Mouse (Mus musculus): ENCODE measurements around the gene Zfp61. TPM values are rescaled to one million over a fixed set of nuclear protein-coding genes. Genes with fewer than 3 reads are reported as not detected.
A peak's percentile ranks its signal among the peaks of the same experiment; 100 is the strongest.
"Not testable (repeated sequence)": the region's sequence is repeated elsewhere in the genome, so short reads cannot be mapped to it uniquely, and the experiment has no call there.

The Zfp61 gene
- total RNA-seq, 4 experiments from 2014 or later = 19.3 to 30.5 (median 24.7) TPM

DNA sequence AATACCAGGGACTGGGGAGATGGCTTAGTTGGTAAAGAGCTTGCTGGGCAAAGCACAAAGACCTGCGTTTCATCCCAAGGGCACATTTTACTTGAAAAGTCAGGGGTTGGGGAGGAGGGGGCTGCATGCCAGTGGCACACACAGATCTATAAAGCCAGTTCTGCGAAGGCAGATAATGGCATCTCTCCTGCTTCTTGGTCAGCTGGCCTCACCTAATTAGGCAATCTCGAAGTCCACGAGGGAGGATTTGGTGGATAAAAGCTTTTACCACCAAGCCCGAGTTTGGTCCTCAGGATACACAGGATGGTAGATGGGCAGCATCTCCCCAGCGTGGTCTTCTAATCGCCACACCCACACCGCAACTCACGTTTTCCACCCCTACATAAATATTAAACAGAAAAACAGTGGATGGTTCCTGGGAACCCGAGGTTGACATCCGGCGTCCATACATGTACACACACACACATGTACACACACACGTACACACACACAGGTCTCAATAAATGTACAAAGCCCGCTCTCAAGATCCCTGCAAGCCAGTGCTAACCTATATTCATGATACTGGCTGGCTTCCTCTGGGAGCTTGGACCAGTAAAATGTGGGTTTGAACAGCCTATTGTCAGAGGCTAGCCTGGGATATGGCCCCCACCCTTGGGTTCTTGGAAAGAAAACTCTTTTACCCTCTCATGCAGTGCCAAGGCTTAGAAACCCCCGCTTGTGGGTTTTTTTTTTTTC is 3.5 kb downstream of the Zfp61 start:
- DNase-seq (ENCODE audit: low spot score in 2 of 2) = no peak

DNA sequence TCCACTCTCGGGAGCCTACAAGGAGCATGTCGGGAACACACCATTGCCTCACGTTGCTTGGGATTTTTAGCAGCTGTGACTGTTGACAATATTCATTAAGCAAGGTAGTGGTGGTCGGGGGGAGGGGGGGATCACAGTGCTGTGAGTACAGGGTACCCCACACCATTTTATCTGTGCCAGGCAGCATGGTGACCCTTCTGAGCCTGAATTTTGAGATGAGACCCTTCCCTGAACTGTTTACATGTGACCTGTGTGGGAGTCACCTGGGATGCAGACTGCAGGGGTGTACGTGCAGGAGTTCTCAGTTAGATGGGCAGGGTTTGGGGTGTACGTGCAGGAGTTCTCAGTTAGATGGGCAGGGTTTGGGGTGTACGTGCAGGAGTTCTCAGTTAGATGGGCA is 4.6 kb downstream of the Zfp61 start:
- no peak for DNase-seq (ENCODE audit: low spot score in 2 of 2)

DNA sequence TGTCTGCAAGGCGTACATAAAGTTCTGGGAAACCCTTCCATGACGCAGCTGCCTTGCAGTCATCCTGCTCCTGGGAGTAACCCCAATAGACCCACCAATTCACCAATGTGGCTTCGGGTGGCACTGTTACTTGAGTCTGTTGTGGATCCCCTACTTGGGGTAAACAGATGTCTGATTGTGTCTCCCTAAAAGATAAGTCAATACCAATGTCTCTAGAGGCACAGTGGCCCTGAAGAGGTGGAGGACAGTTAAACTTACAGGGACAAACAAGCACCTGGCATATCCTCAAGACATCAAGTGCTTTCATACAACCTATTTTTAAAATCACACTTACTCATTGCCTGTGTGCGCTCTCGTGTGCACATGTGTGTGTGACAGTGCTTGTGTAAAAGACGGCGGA is 5.7 kb downstream of the Zfp61 start:
- no peak for DNase-seq (ENCODE audit: low spot score in 2 of 2)

DNA sequence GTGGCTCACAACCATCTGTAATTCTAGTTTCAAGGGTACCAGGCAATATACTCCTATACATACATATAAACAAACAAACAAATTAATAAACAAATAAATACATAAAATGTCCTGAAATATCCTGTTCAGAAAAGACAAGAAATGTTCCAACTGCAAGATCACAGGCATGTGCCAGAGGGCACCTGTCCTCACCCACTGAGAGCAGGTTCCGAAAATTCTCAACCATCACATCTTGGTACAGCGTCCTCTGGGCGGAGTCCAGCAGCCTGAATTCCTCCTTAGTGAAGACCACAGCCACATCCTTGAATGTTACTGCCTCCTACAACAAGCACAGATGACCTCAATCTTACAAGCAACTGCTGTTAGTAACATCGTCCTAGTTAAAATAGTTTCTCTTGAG is 6.3 kb downstream of the Zfp61 start:
- no peak for DNase-seq (ENCODE audit: low spot score in 2 of 2)

DNA sequence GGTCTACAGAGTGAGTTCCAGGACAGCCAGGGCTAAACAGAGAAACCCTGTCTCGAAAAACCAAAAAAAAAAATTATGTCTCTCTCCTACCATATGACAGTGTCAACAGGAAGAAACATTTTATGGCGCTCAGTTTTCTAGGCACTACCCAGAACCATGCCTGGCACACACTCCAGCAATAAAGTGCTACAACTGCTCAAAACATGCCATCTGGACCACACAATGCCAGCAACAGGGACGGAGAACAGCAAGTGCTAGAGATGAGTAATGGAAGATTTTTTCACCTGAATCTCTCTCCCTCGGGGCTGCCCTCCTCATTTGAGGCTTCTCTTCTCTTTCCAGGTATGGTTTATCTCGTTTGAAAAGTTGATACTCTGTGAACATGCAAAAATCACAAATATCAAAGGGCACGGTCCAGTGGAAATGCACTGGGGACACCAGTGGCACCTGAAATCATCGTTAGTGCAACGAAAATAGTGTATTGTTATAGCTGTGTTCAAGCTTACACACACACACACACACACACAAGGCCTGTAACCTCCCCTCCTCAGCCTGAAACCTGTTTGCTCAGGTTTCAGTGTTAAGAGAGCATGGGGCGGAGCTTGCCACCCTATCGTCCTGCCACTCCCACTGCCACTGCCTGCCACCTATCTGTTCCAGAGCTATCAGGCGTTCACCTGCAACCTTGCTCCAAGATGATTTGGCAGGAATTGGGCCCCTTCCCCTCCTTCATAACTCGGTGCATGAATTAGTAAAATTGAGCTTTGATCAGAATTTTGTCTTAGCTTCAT is 7.8 kb downstream of the Zfp61 start:
- no peak for DNase-seq (ENCODE audit: low spot score in 2 of 2)

DNA sequence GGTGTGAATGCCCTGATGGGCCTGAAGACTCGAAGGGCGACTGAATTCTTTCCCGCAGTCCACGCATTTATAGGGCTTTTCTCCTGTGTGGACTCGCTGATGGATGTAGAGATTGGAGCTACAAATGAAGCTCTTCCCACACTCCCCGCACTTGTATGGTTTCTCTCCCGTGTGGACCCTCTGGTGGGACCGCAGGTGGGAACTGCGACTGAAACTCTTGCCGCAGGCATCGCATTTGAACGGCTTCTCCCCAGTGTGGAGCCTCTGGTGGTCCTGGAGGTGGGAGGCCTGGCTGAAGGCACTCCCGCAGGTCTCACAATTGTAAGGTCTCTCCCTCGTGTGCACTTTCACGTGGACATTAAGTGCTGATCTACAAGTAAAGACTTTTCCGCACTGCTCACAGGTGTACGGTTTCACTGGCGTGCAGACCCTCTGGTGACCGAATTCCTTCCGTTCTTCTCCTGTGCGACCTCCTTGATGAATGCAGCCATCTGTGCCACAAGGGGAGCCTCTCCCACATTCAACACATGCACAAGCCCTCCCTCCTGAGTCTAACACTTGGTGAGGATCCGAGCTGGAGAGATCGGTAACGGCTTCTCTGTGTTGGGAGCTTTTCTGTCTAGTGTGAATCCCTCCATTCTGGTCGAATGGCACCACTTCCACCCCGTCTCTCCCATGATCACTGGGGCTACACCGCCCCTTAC is 9.5 kb downstream of the Zfp61 start:
- DNase-seq (ENCODE audit: low spot score in 2 of 2) = no peak

DNA sequence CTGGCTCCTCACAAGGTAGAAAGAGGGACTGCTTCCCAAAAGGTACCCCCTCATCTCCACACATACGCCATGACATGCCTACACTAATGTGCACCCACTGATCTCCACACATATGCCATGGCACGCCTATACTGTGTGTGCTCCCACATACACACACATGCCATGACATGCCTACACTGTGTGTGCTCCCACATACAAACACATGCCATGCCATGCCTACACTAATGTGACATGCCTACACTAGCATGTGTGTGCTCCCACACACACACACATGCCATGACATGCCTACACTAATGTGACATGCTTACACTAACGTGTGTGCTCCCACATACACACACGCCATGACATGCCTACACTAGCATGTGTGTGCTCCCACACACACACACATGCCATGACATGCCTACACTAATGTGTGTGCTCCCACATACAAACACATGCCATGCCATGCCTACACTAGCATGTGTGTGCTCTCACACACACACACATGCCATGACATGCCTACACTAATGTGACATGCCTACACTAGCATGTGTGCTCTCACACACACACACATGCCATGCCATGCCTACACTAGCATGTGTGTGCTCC is 10.8 kb downstream of the Zfp61 start:
- no peak for DNase-seq (ENCODE audit: low spot score in 2 of 2)

DNA sequence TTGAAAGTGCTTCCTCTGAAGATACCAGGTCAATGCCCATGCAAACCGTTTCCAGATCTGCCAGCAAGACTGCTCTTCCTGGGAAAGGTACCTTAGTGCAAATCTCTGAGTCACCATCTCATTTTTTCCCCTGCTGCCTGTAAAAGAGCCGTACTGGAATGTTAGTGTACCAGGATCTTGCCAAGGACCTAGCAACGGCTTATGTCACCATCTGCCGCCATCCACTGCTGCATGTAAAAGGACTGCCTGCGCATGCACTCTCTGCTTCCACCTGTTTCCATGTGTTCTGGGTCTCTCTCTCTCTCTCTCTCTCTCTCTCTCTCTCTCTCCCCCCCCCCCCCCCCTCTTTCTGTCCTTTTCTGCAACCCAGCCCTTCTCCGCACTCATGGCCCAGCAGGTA is 12.5 kb downstream of the Zfp61 start:
- peak in 1 of 2 experiments; percentile 49 for DNase-seq (ENCODE audit: low spot score in 2 of 2)

DNA sequence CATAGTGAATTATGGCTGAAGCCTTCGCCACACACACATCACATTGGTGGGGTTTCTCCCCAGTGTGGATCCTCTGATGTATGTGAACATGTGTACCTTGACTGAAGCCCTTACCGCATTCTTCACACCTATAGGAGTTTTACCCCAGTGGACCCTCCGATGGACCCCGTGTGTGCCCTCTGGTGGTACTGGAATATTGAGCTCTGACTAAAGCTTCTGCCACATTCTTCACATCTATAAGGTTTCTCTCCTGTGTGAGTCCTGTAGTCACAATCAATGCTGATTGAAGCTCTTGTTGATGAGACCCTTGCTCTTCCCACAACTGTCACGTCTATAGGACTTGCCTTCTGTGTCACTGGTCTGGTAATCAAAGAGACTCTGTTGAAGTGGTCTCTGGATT is 13.4 kb downstream of the Zfp61 start:
- no peak for DNase-seq (ENCODE audit: low spot score in 2 of 2)

DNA sequence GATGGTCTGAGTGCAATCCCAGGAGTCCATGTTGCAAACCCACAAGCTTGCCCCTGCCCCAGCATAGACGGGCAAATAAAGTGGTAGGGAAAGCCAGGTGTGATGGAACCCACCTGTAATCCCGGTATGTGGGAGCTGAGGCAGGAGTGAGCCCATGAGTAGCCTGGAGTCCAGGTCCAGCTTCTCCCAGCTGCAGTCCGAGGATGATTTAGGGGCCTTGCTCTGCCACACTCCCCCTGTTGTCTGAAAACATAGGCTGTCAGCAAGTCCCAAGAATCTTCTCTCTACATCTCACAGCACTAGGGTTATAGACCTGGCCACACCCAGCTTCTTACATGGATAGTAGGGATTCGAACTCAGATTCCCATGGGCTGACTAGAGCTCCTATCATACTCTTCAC is 14.1 kb downstream of the Zfp61 start:
- no peak for DNase-seq (ENCODE audit: low spot score in 2 of 2)

DNA sequence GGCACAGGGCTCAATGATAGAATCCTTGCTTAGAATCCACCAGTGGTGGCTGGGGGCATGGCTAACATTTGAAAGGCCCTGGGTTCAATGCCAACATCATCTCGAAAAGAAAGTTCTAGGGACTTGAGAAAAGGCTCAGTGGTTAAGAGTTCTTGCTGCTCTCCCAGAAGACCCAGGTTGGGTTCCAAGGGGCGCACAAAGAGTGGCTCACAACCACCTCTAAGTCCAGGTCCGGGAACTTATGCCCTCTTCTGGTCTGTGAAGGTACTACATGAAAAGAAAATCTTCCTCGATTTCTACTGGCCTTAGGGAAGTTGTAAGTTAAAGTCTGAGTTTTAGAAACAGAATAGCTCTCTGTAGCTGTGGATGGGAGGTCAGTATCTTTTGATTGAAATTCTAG is 14.9 kb downstream of the Zfp61 start:
- DNase-seq (ENCODE audit: low spot score in 2 of 2) = no peak

DNA sequence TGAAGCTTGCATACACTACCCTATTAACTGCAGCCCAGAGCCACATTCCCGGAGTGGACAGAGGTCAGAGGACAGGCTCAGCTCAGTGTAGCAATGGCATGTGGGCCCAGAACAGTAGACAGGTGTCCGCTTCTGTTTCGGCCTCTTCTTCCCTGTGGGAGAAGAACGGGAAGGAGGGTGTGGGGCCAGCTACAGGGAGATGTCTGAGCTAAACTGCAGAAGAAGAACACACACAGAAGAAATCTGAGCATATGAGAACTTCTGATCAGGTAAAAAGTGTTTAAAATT is 20.2 kb downstream of the Zfp61 start:
- no peak for DNase-seq (ENCODE audit: low spot score in 2 of 2)

DNA sequence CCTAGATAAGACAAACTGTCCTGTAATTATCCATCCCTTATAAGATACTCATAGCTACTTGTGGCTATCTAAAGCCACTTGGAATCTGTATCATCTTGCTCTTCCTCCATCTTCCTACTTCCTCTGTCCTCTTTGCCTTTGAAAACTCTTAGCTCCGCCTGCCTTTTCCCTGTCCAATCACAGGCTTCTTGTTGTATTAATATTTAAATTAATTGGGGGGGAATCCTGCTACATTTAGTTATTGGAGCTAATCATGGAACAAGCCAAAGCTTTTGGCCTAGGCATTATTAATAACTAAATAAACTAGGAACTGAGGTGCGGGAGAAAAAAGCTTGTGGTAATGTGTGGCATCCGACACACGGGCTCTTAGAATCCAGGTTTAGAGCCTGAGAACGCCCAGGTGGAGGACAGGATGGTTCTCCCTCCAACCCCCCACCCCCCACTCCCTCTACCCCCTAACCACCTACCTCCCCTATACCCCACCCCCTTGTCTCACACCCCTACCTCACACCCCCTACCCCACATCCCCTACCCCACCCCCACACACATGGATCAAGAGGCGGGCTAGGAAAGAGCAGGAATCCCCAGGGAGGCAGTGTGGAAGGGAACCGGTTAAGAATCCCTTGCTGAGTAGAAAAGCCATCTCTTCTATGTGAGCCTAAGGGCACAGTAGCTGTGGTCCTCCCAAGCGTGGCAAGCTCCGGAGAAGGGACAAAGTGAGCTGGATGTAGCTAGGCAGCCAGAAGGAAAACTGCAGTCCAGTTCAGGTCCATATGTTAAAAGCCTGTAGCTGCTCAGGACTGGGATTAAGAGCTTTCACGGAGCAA is 20.8 kb downstream of the Zfp61 start:
- no peak for DNase-seq (ENCODE audit: low spot score in 2 of 2)

DNA sequence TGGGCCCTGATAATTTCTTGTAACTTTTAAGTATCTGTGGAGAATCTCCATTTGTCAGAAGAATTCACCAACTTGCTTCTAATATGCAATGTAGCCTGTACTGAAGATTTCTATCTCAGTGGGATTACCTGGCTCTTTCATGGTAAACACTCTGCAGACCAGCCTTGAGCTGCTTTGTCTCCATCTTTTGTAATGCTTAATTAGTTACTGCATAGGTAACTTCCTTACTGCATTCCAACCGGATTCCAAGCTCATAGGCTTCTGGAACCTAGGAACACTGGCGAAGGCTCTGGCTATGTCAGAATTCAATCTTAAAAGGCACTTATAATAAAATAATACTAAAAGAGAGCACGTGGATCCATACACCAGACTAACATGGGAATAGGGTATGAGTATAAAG is 22.3 kb downstream of the Zfp61 start:
- DNase-seq (ENCODE audit: low spot score in 2 of 2) = not testable (repeated sequence)

DNA sequence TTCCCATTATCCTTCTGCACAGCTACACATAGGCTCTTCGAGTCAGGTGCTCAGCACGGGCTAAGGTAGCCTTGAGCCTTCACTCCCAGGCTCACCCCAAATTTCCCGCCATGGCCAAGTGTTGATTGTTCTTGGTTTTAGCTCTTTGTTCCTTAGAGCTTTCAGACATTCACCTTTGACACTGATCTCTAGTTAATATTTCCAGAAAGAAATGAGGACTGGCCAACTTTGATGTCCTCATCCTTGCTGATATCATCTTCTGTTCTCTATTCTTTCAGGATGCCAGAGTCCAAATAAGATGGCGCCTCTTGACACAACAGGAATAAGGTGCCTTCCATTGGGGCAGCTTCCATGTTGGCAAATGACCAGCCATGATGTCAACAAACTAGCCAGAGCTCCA is 26.6 kb downstream of the Zfp61 start:
- DNase-seq (ENCODE audit: low spot score in 2 of 2) = no peak

DNA sequence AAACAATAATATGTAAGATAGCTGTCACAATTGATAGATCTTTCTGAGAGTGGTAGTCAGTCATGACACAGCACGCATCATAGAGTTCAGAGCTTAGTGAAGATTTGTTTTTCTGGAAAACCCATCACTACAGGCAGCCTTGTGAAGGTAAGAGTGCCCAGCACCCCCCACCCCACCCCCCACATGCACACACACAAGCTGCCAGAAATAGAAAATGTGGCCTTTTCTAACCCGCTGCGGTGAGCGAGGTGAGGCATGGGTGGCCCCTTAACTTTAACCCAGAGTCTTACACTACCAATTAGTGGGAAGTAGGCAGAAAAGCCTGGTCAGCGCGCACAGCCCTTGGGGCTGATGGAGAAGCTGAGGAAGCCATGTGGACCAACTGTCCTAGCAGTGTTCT is 29.8 kb downstream of the Zfp61 start:
- DNase-seq (ENCODE audit: low spot score in 2 of 2) = no peak

DNA sequence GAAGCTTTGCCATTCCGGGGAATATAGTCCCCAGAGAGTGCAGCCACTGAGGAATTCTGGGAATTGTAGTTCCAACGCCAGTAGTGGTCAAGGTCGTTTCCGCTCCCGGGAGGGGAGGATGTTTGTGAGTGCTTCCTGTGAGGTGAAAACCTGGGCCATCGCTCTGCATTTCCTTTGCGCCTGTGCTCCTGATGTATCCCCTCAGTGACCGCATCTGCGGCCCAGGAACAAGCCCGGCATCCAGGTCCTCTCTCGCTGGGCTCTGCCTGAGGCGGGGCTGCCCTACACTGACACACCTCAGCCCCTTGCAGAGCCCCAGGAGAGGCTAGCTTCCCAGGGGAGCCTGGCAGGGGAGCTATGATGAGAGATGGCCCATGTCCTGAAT is 30.8 kb downstream of the Zfp61 start, which contains the start of gene Zfp93:
Zfp93 (plus strand) TSS at position 133 of the 385 bp plus-strand sequence.
- DNase-seq (ENCODE audit: low spot score in 2 of 2) = peak; percentile 79 to 84

DNA sequence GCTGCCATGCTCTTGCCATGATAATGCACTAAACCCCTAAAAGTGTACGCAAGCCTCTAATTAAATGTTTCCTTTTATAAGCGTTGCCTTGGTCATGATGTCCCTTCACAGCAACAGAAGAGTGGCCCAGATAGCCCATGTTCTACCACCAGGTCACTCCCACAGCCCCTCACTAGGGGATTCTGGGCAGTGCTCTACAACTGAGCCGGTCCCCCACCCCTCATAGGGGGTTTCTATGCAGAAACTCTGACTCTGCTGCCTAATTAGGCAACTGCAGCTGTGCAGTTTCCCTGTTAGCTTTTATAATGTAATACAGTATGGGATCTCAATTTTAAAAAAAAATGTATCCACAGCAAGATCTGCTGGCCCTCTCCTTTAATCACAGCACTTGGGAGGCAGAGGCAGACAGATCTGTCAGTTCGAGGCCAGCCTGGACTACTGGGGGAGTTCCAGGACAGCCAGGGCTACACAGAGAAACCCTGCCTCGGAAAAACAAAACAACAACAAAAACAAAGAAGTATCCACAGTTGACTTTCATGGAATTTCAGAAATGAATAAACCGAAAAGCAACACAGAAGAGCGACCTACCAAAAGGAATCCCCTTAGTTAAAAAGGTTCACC is 31.3 kb downstream of the Zfp61 start:
- DNase-seq (ENCODE audit: low spot score in 2 of 2) = no peak

DNA sequence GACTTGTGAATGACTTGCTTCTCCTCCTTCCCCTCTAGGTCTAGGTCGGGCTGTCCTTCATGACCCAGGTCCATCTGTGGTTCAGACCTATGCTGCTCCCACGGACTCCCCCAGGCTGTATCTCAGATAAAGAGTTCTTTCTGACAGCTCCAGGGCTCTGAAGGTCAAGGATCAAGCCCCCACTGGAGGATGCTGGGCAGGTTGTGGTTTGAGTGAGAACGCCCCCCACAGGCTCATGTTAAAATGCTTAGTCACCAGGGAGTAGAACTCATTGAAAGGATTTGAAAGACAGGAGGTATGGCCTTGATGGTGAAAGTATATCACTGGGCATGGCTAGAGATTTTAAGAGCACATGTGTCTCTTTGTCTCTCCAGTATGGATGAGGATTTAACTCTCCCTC is 31.8 kb downstream of the Zfp61 start:
- no peak for DNase-seq (ENCODE audit: low spot score in 2 of 2)

DNA sequence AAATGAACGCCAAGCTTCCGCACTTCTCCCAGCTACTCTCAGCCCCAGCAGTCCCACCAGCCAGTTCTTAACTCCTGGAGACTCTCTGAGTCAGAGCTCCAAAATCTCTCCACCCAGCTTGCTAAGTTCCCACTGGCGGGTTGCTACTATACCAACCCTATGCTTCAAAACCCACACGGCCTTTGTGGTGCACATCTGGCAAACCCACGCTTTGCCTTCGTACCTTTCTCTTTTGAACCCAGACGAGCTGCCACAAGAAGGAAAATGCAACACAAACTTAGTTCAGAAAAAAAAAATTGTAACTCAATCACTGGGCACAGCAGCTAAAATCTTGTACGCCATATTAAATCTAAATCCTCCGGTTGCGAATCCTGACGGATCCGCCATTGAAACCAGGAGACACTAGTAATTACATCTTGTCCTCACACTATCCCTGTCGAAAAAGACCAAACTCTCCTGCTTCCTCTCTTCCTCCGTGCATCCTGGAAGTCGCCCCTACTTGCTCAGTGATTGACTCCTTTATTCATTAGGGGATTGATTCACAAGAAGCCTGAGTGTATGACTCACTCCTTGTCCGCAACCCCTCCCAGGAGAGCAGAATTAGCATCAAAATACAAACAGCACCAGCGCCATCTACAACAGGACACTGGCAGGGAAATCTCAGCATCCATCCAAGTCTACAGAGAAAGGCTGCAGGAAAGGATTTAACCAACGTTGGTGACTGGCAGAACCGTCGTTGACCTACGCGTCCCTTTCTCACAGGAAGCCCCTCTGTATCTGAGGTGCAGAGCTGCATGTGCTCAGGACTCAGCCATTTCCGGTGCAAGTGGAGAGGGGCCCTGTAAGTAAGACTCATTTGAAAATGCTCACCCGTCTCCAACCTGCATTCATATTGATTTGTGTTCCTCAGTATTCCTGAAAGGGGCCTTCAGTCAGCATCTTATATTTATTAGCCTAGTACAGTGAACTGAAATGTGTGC is 32.6 kb downstream of the Zfp61 start:
- no peak for DNase-seq (ENCODE audit: low spot score in 2 of 2)
